Mouse (Mus musculus) splenic B cell, adult 2 months (primary cell): ENCODE data around the gene Atp6v0b.
A peak's percentile ranks its signal among the peaks of the same experiment; 100 is the strongest.

Experiments
- DNase-seq: peaks from one replicate; pipeline ENCODE4 v3.0.0-alpha.2; 2011; ENCODE audit warnings: low read depth, low spot score
- H3K27me3 ChIP-seq: 2 replicates; pipeline ENCODE4 v1.6.1; 2012; ENCODE audit warnings: mild to moderate bottlenecking, low read length, moderate library complexity, mixed read lengths; ENCODE audit not compliant: control insufficient read depth, poor library complexity, insufficient read depth, severe bottlenecking
- H3K36me3 ChIP-seq: 2 replicates; pipeline ENCODE4 v1.6.1; 2012; ENCODE audit warnings: mild to moderate bottlenecking, low read length, moderate library complexity, mixed read lengths; ENCODE audit not compliant: control insufficient read depth, poor library complexity, insufficient read depth, severe bottlenecking

Gene Atp6v0b

GRCm38 (mm10) chr4:117893376-117893775, 6.2 kb upstream of the Atp6v0b start:
- no peaks in the 10 kb centered on the region; the same call in none of the 2 replicates for H3K36me3 ChIP-seq

GRCm38 (mm10) chr4:117891738-117892161, 4.6 kb upstream of the Atp6v0b start, which contains the start of gene Dph2:
Gene Dph2 (minus strand): TSS chr4:117892032.
- DNase-seq: peak; percentile 88
- H3K36me3 ChIP-seq: no peaks in the 10 kb centered on the region; the same call in none of the 2 replicates

More at GRCm38 (mm10) chr4:117893376-117893775, 6.2 kb upstream of the Atp6v0b start:
- H3K27me3 ChIP-seq: no peaks in the 10 kb centered on the region
- DNase-seq: peak; percentile 80

DNA sequence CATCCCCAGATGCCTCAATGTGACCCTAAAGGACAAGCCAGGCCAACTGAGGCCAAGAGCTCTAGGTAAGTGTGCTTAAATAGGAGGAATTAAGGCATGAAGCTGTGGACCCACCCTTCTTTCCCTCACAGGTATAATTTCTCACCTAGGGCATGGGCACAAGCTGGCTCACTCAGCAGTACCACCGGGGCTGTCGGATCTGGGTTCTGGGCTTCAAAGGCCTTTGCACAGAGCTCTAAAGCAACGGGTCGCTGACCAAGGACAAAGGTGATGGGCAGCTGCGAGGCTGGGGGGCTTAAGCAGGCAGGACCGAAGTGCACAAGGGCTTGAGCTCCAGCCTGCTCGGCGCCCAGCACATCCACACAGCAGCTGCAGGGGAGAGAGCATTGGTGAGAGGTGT, 3.6 kb upstream of the Atp6v0b start:
- Histone ChIP-seq H3K27me3 (no peaks in the 10 kb centered on the region), H3K36me3 (no peaks in the 10 kb centered on the region; the same call in none of the 2 replicates)
- no peak for DNase-seq

More at GRCm38 (mm10) chr4:117891738-117892161, 4.6 kb upstream of the Atp6v0b start, which contains the start of gene Dph2:
- no peaks in the 10 kb centered on the region for H3K27me3 ChIP-seq

GRCm38 (mm10) chr4:117890031-117890430, 2.9 kb upstream of the Atp6v0b start:
- no peaks in the 10 kb centered on the region for H3K27me3 ChIP-seq
- peaks cover 2% of the 10 kb centered on the region for H3K36me3 ChIP-seq
- no peak for DNase-seq

GRCm38 (mm10) chr4:117889471-117889870, 2.3 kb upstream of the Atp6v0b start:
- no peak for DNase-seq
- Histone ChIP-seq H3K36me3 (peaks cover 3% of the 10 kb centered on the region), H3K27me3 (no peaks in the 10 kb centered on the region)

DNA sequence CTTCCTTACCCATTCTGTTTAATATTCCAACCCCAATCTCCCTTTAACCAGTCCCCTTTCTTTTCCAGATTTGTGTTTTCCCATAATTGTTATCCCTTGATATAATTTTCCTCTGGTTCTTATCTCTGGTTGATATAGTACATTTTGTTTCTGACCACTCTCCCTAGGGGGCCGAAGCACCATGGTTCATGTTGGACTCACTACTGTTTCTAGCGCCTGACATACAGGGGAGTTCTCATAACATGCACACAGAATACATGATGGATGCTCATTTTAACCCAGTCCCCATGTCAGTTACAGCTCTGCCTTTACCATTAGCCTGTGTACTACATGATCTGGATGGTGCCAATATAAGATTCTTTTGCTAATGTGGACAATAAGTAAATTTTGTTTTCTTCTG, 787 bp upstream of the Atp6v0b start:
- Histone ChIP-seq H3K36me3 (peaks cover 7% of the 10 kb centered on the region), H3K27me3 (no peaks in the 10 kb centered on the region)
- DNase-seq: no peak

GRCm38 (mm10) chr4:117886644-117887043, 489 bp downstream of the Atp6v0b start:
- Histone ChIP-seq H3K36me3 (peaks cover 7% of the 10 kb centered on the region), H3K27me3 (no peaks in the 10 kb centered on the region)
- DNase-seq: peak; percentile 60

- Histone ChIP-seq H3K36me3 (peaks cover 7% of the 10 kb centered on the region), H3K27me3 (no peaks in the 10 kb centered on the region)
- no peak for DNase-seq
Observed at GRCm38 (mm10) chr4:117885994-117886393, 1.1 kb downstream of the Atp6v0b start.

DNA sequence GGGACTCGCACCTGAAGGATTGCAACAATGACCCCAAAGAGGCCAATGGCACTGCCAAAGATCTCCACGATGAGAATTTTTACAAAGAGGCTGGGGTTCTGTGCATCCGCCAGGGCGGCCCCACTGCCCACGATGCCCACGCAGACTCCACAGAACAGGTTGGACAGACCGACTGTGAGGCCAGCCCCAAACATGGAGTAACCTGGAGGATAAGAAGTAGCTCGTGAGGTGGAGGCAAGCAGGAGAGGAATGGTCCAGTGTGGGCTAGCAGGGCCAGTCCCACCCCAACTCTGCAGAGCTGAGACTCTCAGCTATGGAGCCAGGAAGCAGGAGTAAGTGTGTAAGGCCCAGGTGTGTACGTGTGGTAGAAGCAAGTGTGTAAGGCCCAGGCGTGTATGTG, 2.0 kb downstream of the Atp6v0b start:
- H3K36me3 ChIP-seq: peaks cover 7% of the 10 kb centered on the region
- H3K27me3 ChIP-seq: no peaks in the 10 kb centered on the region
- no peak for DNase-seq

DNA sequence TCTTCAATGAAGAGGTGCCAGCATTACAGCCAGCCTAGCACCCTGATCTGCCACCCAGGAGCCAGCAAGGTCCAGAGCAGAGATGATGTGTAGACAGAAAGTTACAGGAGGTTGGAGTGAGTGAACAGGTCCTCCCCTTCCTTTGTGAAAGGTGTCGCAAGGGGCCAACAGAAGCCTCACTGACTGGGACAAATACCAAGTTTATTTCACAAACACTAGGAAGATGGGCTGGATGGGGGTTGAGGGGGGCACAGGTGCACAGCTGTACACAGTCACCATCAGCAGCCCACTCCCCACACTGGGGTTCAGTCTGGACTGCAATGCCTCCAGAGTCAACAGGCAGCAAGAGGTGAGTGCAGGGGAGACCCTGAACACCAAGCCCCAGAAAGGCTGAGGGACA, 3.0 kb downstream of the Atp6v0b start:
- H3K36me3 ChIP-seq: peaks cover 7% of the 10 kb centered on the region
- no peaks in the 10 kb centered on the region for H3K27me3 ChIP-seq
- DNase-seq: no peak

DNA sequence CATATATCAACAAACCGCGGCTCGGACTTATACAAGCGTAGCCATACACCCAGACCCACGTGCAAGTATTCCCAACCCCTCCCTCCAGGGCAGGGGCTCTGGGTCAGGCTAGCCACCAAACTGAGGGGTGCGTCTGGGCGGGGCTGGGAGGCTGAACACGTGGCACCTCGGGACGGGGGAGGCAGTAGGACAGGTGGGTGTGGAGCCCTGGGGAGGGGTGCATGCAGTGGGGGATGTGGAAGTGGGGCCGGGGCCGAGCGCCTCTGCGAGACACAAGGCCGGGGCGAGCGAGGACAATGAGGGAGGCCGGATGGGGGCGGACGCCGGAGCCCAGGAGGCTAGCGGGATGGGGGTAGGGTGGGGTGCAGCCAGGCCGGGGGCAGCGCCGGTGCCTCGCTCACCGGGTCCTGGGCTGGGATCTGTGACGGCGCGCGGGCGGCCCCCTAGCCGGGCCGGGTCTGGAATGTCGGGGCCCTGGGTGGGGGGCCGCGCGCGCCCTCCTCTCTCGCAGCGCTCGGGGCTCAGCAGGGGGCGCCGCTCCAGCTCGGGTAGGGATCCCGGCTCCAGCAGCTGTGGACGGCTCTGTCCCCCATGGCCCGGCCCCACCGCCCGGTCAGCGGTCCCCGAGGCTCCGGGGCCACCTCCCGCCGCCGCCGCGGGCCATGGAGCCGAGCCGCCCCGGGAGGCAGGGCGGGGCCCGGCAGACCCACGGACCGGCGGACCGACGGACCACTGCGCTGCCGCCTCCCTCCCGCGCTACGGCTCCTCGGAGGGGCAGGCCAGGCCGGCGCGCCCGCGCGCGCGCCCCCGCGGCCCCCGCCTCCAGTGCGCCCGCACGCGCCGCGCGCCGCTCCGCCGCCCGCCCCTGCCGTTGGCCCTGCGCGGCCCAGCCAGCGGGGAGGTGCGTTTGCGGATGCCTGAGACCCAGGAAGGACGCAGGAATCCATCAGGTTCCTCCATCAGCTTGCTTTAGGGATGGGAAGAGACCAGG, 4.1 kb downstream of the Atp6v0b start, which contains the start of gene B4galt2:
TSS of gene B4galt2 (minus strand) at position 787 of the 991 bp plus-strand sequence.
- peak; percentile 18 for DNase-seq
- Histone ChIP-seq H3K36me3 (peaks cover 7% of the 10 kb centered on the region), H3K27me3 (no peaks in the 10 kb centered on the region)

GRCm38 (mm10) chr4:117878703-117879102, 8.4 kb downstream of the Atp6v0b start:
- no peaks in the 10 kb centered on the region for H3K27me3 ChIP-seq
- H3K36me3 ChIP-seq: no peaks in the 10 kb centered on the region
- no peak for DNase-seq

- Histone ChIP-seq H3K36me3 (no peaks in the 10 kb centered on the region), H3K27me3 (no peaks in the 10 kb centered on the region)
- DNase-seq: no peak
Observed at GRCm38 (mm10) chr4:117878301-117878700, 8.8 kb downstream of the Atp6v0b start.

DNA sequence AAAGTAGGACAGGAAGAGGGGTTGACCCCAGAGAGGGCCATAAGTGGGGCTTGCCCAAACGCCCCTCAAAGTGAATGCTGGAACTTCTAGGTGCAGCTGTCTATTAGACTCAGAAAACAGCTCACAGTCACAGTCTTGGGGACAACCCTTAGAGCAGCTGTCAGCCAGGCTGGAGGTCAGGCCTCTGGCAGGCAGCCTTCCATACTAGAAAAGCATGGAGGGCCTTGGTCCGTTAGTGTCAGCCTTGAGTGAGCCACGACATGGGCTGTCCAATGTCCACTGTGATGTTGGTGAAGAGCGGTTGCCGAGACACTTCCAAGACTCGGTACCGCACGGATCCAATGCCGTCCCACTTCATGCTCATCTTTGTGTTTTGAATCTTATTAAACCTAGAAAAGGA, 13.5 kb downstream of the Atp6v0b start:
- no peak for DNase-seq
- Histone ChIP-seq H3K27me3 (no peaks in the 10 kb centered on the region), H3K36me3 (no peaks in the 10 kb centered on the region)

DNA sequence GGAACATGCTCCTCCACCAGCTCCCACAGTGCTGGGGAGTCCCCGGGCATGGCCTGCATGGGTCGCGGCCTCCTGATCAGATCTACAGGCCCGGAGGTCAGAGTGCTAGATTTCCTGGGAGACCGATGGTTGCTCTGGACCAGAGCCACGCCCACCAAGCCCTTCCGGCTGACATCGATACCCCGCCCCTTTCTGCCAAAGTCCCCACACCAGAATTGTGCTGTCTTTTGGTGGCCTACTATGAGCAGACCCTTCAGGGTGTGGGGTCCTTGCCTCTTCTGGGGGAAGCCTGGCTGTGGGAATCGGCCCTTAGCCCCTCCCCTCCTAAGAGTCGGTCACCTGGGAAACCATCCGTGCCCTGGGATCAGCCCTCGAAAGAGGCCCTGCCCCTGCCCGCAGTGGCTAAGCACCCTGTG, 14.7 kb downstream of the Atp6v0b start, which contains the start of gene Ccdc24:
TSS of gene Ccdc24 (minus strand) at position 87 of the 416 bp plus-strand sequence.
- H3K36me3 ChIP-seq: no peaks in the 10 kb centered on the region
- no peaks in the 10 kb centered on the region for H3K27me3 ChIP-seq
- no peak for DNase-seq
